Mouse (Mus musculus) cerebellum, adult 18-20 months (tissue): ENCODE results near the gene A3galt2.
A peak's percentile ranks its signal among the peaks of the same experiment; 100 is the strongest.

Source experiments
- DNase-seq, 2 experiments: peaks; one replicate each; pipeline ENCODE4 v3.0.0; 2021

A3galt2 gene

DNA sequence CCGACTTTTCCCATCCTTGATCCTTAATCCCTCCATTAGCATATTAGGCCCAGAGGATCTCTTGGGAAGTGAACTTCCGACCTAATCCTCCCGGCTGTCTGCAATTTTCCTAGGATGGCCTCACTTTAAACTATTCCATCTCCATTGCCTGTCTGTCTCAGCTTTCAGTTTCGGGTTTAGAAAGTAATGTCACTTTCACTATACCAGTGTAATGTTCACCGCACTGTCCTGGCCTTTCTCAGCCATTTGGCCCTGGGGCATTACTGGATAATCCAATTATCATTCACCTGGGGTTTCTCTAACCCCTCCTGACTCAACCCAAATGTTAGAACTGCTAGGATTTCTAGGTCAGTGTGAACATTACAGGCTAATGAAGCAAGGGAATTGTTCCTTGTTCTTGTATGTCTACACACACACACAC lies 26.7 kb upstream of the A3galt2 start:
- no peak for DNase-seq

DNA sequence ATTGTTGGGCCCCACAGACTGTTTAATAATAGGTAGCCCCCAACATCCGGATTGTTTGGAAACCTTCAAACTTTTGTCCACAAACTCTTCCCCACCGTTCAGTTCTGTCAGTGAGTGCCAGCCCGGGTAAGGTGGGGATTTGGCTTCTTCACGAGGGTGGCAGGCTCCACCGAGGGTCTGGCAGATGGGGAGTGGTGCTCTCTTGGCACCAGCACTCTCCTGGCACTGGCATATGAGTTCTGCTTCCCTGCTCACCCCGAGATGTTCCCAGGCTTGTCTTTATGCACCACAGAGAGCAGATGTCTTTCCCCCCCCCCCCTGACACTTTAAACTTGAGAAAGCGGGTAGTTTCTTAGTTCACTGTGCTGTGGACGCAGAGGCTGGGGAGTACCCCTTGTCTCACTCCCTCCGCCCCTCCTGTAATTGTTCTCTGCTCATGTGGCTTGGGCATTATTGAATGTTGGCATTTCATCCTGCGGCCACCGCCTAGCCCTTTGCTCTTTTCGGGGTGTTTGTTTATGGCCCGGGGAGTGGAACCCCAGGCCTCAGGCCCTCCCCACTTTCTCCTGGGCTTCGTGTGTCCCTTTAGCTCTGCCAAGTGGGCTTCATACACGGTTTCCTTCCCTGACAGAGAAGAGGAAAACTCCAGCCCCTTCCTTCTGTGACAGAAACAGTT lies 26.0 kb upstream of the A3galt2 start:
- DNase-seq: peak; percentile 70 to 73

DNA sequence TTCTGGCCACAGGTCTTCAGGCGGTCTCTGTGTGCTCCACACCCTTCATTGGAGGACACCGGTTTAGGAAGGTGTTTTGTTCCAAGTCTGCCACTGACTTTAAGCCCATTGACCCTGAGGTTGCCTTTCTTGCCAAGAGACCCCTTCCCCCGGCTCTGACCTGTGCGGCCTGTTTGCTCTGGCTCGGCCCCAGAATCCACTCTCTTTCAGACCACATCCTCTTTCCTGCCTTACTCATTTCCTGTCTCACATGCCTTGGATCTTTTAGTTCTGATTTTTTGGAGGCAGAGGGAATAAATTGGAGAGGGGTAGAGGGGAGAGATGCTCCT lies 25.5 kb upstream of the A3galt2 start:
- no peak for DNase-seq

DNA sequence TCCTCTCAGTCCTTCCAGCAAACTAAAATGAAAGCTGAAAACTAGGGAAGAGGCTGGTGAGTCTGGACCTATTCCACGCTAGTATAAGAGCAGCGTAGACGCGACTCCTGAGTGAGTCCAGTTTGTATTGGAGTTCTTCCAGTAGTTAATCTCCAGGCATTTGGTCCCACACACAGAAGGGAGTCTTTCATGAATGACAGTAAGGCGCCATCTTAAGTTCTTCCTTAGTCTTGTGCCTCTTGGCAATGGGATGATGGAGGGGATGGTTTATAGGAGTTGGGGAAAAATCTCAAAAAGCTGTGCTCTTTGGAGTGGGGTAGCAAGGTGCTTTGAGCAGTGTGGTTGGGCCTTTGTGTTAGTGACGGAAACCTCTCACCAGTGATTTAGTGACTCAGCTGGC lies 24.9 kb upstream of the A3galt2 start:
- DNase-seq: no peak

DNA sequence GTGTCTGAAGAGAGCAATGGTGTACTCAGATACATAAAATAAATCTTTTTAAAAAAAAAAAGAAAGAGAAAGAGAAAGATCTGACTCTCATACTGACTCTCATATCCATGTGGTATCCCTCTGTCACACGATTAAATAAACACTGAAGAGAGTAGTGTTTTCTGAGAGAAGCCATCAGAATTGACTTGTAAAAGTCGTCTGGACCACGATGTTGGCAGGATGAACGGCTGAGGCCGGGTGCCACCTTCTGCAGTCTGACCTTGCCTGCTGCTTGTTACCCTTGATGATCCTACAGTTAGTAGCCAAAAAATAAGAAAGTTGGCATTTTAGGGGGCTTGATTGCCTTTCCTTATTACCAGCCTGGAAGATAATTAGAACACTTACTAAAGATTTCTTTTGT lies 22.4 kb upstream of the A3galt2 start:
- DNase-seq: no peak

DNA sequence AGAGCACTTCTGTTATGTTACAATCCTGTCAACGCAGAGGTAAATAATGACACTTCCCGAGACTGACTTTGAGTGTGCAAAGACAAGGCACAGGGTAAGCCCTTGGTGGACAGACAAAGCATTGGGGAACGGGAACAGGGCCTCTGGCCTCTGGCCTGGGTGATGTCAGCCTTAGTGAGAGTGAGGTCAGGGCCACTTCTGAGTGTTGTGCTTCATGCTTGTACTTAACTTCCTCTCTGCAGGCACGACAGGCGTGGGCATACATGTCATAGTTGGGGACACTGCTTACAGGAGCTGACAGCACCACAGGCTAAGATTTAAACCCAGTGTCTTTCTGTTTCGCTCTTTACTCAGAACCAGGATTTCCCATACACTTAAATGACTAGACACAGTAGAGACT lies 21.7 kb upstream of the A3galt2 start:
- DNase-seq: no peak

DNA sequence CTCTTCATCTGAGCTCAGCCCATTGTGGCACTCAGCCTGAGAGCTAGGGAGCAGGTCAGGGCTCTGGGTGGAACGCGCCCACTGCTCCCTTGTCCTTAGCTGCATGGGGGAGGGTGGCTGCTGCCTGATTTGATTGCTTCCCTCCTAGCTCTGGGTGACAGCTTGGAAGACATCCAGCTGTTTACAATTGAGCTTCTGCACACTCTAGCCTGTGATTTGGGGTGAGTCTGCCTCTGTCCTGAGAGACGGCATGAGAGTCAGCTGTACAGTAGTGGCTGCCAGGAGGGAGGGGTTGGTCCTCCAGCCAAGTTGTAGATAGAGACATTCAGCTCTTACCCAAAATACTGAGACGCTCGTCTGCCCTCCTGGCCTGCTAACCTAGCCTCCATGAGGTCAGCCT lies 20.9 kb upstream of the A3galt2 start:
- peak; percentile 44 to 63 for DNase-seq

DNA sequence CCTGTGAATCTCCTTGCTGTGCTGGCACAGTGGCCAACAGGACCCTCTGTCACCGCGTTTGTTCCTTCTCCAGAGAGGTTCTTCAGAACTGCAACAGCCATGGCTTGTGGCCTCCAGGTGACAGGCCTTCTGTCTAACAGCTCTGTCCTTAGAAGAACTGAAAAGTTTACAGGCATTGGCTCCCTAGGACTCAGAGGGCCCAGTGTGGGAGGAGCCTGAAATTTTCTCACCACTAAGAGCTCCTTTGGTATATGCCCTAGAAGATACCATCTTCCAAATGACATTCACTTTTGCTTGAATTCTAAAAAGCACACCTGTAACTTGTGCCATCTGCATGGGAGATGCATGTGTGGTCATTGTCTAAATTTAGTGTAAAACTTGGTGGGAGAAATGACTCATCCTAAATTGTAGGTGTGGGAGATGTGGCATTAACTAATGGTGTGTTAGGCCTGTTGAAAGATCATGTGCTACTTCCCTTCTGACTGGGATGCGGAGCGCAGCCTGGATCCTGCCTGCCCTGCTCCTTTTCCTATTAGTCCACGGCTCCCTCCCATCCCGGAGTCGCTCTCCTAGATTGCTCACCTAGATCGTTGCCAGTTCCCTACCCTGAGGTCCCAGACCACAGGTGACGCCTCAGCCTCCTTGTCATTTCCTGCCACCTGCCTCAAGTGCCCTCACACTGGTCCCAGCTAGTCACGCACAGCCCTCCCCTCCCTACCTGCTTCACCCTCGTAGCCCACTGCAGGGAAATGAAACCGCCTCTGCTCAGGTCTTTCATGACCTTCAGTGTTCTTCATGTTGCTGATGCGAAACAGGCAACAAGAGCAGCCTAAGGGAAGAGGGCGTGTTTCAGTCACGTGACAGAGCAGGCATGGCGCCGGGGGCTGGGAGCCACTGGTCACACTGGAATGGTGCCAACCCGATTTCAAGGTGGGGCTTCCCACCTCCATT lies 20.2 kb upstream of the A3galt2 start:
- DNase-seq: peak in 1 of 2 experiments; percentile 45

DNA sequence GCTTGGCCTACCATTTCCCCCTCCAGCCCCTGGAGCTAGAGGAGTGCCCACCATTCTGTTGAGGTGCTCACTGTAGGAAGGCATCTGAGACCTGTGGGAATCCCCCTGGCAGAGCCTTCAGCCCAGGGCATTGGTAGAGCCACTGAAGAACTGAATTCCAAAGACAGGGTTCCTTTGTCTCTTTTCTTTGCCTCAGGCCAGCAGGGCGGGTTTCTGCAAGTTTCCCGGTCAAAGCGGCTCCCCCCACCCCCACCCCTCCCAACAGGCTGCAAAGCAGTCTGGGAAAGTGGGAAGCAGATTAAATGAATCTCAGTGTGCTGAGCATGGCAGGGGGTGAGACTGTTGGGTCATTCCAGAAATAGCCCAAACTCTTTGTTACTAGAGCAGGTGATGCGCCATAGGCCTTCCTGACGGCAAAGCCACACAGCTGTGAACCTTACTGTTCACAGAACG lies 18.0 kb upstream of the A3galt2 start:
- DNase-seq: peak in 1 of 2 experiments; percentile 53

DNA sequence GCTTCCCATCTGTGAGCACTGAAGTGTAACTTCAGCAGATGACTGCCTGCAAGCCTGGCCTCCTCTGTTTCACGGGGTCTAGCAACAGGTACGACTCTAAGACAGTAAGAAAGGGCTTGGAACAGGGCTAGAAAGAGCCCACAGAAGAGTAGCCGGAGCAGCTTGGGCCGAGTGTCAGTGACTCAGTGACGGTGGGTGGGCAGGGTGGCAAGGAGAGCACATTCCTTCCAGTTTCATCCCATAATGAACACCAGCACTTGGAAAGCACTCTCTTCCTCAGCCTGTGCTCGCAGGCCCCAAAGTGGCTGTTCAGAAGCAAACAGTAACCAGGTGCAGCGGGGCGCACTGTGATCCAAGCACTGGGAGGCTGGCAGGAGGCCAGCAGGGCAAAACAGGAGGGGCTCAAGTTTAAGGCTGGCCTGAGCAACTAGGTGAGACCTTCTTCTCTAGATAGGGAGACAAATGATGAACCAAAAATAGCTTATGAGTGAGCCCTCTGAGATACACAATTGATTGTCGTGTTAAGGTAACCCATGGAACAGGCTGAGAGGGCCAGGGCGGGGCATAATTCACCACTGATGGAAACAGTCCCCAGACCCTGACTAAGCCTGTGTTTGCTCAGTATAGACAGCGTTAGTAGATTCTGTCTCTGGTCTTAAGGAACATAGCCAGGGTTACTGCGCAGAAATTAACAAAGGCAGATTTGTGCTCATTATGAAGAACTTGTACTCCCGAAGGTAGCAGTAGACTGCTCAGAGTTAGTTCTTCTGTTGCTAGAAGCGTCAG lies 17.1 kb upstream of the A3galt2 start:
- DNase-seq: peak in 1 of 2 experiments; percentile 45

DNA sequence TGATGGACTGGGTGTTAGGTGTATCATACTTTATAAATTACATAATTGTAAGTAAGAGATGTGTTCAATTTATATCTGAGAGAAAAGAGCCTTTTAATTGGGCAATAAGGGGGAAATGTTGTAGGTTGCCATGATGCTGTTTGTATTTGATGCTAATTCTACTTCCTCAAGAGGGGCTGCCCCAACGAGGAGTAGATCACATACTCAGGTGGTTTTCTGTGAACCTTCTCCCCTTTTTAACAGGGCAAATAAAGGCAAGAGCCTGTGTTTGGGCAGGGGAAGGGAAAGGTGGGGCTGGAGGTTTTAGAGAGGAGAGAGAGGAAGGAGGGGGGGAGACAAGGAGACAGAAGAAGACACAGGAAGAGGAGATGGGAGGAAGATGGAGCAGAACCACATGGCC lies 14.3 kb upstream of the A3galt2 start:
- DNase-seq: no peak

DNA sequence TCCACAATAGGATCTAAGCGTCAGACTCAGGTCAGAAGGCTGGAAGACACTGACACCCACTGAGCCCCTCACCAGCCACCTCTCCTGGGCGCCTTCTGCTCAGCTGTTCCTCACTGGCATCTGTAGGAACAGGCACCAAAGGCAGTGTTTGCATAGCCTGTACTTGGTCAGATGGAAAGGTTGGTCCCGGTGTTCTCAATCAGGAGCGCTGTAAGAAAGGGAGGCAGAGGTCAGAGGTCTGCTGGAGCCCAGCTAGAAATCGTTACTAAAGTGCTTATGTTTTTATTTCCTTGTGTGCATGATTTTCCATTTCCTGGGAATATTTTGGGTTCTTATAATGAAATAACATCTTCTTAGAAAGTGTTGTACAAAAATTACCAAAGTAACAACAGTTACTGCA lies 13.3 kb upstream of the A3galt2 start:
- no peak for DNase-seq

DNA sequence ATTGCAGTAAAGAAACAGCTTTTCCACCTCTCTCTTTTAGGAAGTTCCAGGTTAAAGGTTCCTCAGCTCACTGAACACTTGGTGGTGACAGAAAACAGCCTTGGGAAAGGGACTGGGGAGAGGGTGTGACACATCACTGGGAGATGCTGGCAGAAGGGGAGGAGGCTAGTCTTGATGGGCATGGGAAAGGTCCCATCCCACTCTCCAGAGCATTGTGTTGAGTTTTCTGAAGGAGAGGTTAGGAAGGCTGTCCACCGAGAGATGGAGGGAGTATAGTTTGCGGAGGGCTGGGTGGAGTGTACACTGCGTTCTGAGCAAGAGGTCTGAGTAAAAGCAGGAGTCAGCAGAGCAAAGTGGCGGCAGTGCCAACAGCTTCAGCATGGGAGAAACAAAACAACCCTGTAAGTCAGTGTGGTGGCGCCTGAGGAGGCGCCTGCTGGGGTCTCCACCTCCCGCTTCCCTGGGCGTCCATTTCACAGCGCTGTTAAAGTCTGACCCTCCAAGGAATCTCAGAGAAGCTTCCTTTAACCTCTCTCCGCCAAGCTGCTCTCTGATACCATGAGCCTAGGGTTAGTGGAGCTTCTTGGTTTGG lies 12.7 kb upstream of the A3galt2 start:
- DNase-seq: no peak

DNA sequence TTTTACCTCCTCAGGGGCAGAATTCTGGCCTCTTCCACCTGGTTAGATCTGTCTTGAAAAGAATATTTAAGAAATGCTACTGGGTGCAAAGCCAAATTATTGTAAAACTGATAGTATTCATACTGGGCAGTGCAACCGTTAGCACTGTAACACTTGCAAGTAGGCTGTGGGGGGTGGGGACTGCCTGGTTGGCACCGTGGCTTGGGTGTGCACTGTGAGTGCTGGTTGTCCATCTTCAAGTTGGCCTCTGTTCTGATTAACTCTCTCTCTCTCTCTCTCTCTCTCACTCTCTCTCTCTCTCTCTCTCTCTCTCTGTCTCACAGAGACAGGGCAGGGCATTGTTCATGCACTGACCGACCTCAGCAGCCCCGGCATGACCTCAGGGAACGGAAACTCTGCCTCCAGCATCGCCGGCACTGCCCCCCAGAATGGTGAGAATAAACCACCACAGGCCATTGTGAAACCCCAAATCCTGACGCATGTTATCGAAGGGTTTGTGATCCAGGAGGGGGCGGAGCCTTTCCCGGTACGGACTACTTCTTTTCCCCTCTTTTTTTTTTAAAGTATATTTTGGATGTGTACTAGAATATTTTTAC lies 12.0 kb upstream of the A3galt2 start:
- no peak for DNase-seq

DNA sequence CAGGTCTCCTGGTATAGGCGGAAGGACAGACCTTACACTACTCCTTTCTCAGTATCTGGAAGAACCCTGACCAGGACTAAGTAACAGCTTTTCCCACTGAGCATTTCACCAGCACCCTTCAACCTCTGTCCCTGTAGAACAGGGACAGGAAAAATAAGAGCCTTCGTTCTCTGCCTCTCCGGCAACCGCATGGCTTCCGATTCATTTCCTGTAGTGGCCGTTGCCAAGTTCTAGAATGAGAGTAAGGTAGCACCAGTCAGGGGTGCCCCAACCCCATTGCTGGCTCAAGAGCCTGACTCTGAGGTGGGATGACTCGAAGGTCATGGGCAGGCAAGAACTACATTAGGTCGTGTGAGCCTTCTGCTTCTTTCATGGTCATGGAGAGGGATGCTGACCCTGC lies 10.0 kb upstream of the A3galt2 start:
- DNase-seq: no peak

DNA sequence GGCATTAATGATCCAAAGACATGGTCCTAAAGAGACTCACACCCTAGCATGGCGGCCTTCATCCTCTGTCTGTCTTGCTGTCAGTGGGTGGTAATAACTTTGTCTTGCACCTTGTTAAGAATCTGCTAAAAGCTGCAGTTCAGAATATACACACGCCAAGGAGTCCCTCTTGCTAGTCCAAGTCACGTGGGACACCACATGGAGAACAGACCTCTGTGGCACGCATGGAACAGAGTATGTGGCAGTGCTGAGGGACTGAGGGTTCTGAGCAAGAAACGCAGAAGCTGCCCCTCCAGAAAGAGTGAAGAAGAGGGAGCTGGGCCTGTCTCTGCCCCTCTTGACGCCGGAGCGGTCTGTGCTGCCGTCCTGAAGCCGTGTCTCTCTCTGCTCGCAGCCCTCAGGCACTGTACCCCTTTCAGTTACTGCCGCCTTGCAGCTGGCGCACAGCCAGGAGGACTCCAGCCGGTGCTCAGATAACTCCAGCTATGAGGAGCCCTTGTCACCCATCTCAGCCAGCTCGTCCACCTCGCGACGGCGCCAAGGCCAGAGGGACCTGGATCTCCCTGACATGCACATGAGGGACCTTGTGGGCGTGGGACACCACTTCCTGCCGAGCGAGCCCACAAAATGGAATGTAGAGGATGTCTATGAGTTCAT lies 7.4 kb upstream of the A3galt2 start:
- peak; percentile 60 to 70 for DNase-seq

DNA sequence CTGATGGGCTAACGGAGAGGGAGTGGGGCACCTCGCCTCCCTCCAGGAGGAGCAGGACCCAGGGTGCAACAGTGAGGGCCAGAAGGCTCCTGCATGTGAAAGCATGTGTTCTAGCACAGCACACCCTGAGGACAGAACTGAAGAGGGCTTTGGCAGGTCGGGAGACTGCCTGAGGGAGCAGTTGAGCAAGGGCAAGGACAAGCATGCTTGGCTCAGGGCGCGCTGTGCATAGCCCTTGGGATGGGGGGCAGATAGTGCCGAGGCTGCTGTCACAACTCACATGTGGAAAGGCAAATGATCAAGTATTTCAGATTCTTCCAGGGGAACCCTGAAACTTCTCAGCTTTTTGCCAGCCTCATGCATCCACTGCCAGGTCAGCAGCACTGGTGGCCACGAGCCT lies 6.9 kb upstream of the A3galt2 start:
- DNase-seq: no peak

DNA sequence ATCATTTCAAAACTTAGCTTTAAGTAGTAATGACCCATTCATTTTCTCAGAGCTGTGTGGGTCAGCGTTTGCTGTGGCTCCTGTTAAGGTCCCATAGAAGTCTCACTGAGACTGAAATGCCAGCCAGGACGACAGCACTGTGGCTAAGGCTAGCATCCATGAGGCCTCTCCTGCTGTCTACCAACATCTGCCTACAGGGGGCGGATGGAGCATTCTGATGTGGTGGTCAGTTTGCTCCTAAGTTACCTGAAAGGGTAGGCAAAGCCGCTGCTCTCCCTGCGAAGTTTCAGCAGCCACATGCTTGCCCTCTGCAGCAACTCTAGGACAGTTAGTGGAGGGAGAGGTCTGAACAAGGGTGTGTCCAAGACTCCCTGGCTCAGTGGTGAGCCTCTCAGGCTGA lies 4.2 kb upstream of the A3galt2 start:
- DNase-seq: no peak

DNA sequence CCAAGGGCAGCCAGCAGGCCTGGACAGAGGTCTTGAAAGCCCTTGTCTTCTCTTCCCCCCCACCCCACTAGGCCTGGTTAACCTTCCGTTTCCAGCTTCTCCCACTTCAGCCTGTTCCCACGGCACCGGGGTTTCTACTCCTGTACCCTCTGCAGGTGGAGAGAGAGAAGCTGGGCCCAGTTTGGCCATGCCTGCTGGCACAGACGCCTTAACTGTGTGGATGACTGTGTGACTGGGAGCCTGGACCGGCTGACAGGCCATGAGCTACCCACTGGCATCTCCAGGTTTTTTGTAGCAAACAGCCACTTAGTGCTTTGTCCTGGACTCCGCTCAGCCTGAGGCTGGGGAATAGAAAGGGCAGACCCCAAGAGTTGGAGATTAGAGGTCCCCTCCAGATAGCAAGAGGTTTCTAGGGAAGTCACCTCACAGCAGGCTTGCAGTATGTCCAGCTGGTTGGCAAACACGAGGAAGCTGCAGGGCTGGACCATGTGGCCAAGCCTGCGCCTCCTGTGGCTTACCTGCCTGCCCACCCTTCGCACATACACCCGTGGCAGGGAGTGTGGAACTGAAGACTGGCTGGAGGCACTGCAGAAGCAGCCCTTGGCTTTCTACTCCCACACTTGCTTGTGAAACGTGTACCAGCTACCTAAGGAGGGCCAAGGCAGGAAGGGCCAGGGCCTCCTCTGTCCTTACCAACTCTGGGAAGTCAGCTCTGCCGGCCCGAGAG lies 3.0 kb upstream of the A3galt2 start:
- peak in 1 of 2 experiments; percentile 57 for DNase-seq

DNA sequence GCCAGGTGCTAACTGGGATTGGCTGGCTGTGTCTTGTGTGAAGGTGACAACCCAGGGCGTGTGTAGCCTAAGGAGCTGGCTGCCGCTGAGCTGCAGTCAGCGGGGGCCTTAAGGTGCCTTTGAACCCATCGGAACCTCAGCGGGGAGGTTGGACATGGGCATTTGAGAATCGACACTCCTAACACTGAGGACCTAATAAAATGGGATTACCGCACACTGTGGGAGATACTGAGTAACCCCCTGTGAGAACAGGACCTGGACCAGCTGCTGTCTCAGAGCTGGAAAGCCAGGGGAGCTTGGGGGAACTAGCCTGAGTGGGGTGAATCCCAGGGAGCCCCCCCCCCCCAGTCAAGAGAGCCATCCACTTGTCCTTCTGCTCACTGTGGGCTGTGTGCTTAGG lies 1.6 kb upstream of the A3galt2 start:
- no peak for DNase-seq

DNA sequence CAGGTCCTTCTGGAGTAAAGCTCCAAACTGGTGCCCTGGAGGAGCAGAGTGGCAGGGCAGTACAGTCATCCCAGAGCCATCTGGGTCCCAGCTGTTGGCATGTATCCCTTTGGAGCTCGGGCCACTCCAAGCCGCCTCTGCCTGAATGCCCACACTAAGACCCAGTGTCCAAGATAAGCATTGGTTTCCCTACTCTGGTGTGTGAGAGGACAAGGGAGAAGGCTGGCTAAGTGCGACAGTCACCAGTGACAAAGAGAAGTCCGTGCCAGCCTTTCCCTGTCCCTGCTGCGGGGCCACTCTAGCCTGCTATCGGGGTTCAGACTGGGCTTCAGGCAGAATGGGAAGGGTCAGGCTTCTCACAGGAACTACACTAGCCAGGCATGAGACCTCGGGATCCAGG lies 736 bp downstream of the A3galt2 start:
- no peak for DNase-seq
